Mouse (Mus musculus) neural tube, embryonic 15.5 days (tissue): ENCODE measurements around the gene Camkmt. TPM values are rescaled to one million over a fixed set of nuclear protein-coding genes. Genes with fewer than 3 reads are reported as not detected.

ENCODE experiments used
- ATAC-seq: fragments of 200-750 bp; cut with Nextera tagmentation; 2 replicates; pipeline ENCODE4 v1.8.0; 2017; ENCODE audit warnings: mild to moderate bottlenecking, moderate TSS enrichment, moderate library complexity; ENCODE audit not compliant: low FRiP score
- H3K27ac ChIP-seq: fragments of 300-500 bp; sonication (generic); replicated peaks from 2 replicates; pipeline ENCODE4 v1.5.1; 2015; ENCODE audit warnings: mild to moderate bottlenecking, inconsistent platforms
- H3K27me3 ChIP-seq: fragments of 300-500 bp; sonication (generic); replicated peaks from 2 replicates; pipeline ENCODE4 v1.6.1; 2015; ENCODE audit warnings: inconsistent platforms
- H3K36me3 ChIP-seq: fragments of 300-500 bp; sonication (generic); 2 replicates; pipeline ENCODE4 v1.6.1; 2015; ENCODE audit warnings: inconsistent platforms
- H3K4me1 ChIP-seq: fragments of 300-500 bp; sonication (generic); 2 replicates; pipeline ENCODE4 v1.6.1; 2015; ENCODE audit warnings: inconsistent platforms
- H3K4me2 ChIP-seq: fragments of 300-500 bp; sonication (generic); 2 replicates; pipeline ENCODE4 v1.6.1; 2015; ENCODE audit warnings: inconsistent platforms, mild to moderate bottlenecking, moderate library complexity
- H3K4me3 ChIP-seq: fragments of 300-500 bp; sonication (generic); replicated peaks from 2 replicates; pipeline ENCODE4 v1.5.1; 2015; ENCODE audit warnings: mild to moderate bottlenecking, inconsistent platforms
- H3K9ac ChIP-seq: fragments of 300-500 bp; sonication (generic); replicated peaks from 2 replicates; pipeline ENCODE4 v1.6.1; 2015; ENCODE audit warnings: mild to moderate bottlenecking, inconsistent platforms
- H3K9me3 ChIP-seq: fragments of 300-500 bp; sonication (generic); replicated peaks from 2 replicates; pipeline ENCODE4 v1.6.1; 2016; ENCODE audit warnings: inconsistent platforms
- WGBS: fragments of 180-500 bp; shearing (Covaris S2); methylation state at CpG from one replicate; pipeline ENCODE4 v1.1.7; 2015; ENCODE audit warnings: mixed read lengths; 5-methylcytosine and 5-hydroxymethylcytosine counted together
- polyA plus RNA-seq: library from polyadenylated mRNA; unstranded; fragments of >200 nt; fragmentation: Nextera tagmentation; extraction: Ambion mirVana; gene quantifications from 2 replicates; pipeline ENCODE4 v1.2.1, GENCODE M21; 2015

Gene Camkmt
- polyA plus RNA-seq, 1 experiment from 2014 or later, result 22.4 TPM

DNA sequence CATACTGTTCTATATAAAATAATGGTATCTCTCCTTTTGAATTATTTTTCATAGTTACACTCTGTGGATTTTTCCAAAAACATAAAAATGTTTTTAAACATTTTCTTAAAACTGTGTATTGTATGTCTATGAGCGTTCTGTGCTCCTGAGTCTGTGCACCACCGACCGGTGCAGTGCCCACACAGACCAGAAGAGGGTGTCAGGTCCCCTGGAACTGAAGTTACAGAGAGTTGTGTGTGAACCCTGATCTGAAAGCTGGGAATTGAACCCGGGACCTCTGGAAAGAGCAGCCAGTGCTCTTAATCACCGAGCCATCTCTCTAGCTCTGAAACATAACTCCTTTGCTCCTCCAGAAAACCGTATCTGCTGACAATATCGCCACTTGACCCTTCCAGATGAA, 262.4 kb downstream of the Camkmt start:
- no peaks in the 10 kb centered on the region for H3K36me3 ChIP-seq
- no peak for ATAC-seq
- H3K4me2 ChIP-seq, result no peak overlapping the region
- no peaks in the 10 kb centered on the region for H3K4me1 ChIP-seq
- no peak overlapping the region for H3K4me3 ChIP-seq
- 88% methylated on average over 7 of the region's 7 CpGs for WGBS
- H3K9ac ChIP-seq, result no peak overlapping the region
- no peak overlapping the region for H3K27ac ChIP-seq
- no peaks in the 10 kb centered on the region for H3K9me3 ChIP-seq
- no peaks in the 10 kb centered on the region for H3K27me3 ChIP-seq

DNA sequence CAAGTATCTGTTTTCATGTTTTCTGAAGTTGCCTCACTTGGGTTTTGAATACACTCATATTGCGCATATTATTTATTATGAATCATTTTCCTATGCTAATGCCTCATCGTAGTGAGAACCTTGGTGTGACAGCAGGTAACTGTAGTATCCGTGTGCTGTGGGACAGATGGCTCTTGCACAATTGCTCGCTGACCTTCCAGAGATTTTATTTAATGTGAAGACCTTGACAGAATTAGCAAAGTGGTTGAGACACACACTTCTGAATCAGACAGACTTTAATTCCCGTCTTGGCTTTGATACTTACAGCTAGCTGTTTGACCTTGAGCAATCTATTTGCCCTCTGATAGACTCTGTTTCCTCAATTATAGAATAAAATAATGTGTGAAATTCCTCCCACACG, 262.8 kb downstream of the Camkmt start:
- Histone ChIP-seq H3K36me3 (no peaks in the 10 kb centered on the region), H3K4me3 (no peak overlapping the region), H3K9me3 (no peaks in the 10 kb centered on the region), H3K27ac (no peak overlapping the region), H3K4me1 (no peaks in the 10 kb centered on the region), H3K27me3 (no peaks in the 10 kb centered on the region), H3K9ac (no peak overlapping the region), H3K4me2 (no peak overlapping the region)
- no peak for ATAC-seq
- 81% methylated on average over 6 of the region's 6 CpGs for WGBS

DNA sequence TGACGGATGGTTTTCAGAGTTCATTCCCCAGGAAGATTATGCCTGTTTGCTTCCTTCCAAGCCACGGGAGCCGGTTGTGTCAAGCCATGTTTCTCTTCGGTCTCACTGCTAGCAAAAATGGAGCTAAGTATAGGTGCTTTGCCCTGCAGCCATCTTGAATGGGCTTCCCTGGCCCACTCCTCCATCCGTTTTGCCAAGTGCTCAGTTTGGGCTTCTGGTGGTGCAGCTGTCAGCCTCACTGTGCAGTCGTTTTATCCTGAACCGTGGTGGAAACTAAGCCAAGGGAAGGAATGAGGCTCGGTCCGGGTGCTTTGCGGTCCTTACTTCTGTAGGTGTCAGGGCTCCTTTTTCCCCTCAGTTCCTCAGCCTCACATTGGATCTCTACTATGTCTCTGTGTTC, 263.3 kb downstream of the Camkmt start:
- Histone ChIP-seq H3K27me3 (no peaks in the 10 kb centered on the region), H3K9ac (no peak overlapping the region), H3K27ac (no peak overlapping the region), H3K36me3 (no peaks in the 10 kb centered on the region), H3K4me3 (no peak overlapping the region), H3K4me1 (no peaks in the 10 kb centered on the region), H3K9me3 (no peaks in the 10 kb centered on the region), H3K4me2 (no peak overlapping the region)
- ATAC-seq, result no peak
- WGBS, result 78% methylated on average over 10 of the region's 10 CpGs

DNA sequence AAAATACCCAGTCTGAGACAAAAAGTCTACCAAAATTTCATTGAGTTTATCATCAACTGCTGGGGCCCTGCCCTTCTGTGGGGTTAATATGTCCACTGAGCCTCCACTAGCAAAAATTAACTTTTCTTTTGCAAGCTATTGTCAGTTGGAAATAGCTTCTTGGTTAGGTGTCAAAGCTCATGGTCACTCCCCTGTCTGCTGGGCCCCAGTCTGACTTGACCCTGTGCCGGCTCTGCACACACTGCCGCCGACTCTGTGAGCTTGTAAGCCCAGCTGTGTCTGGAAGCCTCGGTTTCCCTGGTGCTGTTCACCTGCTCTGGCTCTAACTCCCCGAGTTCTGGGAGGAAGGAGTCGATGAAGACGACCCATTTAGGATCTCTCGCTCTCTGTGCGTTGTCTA, 265.0 kb downstream of the Camkmt start:
- Histone ChIP-seq H3K36me3 (no peaks in the 10 kb centered on the region), H3K27ac (no peak overlapping the region), H3K4me2 (no peak overlapping the region), H3K4me3 (no peak overlapping the region), H3K27me3 (no peaks in the 10 kb centered on the region), H3K9ac (no peak overlapping the region), H3K4me1 (no peaks in the 10 kb centered on the region), H3K9me3 (no peaks in the 10 kb centered on the region)
- 89% methylated on average over 9 of the region's 9 CpGs for WGBS
- no peak for ATAC-seq

DNA sequence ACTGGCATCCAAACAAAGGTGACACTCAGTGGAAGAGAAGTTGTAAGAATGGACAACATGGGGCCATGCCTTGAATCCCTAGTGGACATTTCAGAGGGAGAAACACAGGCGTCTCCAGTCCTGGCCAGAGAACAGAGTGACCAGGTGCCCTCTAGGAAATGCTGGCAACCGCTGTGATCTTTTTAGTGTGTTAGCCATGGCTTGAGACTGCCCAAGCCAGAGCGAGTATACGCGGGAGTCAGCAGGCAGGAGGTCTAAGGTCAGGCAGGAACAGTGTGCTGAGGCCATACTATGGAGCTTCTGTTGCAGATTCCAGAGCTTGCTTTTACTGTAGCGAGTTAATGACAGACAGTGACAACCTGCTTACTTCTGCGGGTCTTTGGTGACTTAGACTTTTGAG, 270.7 kb downstream of the Camkmt start:
- Histone ChIP-seq H3K4me2 (no peak overlapping the region), H3K36me3 (no peaks in the 10 kb centered on the region), H3K27me3 (no peaks in the 10 kb centered on the region), H3K4me3 (no peak overlapping the region), H3K4me1 (no peaks in the 10 kb centered on the region), H3K9me3 (no peaks in the 10 kb centered on the region), H3K9ac (no peak overlapping the region), H3K27ac (no peak overlapping the region)
- WGBS, result 93% methylated on average over 7 of the region's 7 CpGs
- no peak for ATAC-seq

DNA sequence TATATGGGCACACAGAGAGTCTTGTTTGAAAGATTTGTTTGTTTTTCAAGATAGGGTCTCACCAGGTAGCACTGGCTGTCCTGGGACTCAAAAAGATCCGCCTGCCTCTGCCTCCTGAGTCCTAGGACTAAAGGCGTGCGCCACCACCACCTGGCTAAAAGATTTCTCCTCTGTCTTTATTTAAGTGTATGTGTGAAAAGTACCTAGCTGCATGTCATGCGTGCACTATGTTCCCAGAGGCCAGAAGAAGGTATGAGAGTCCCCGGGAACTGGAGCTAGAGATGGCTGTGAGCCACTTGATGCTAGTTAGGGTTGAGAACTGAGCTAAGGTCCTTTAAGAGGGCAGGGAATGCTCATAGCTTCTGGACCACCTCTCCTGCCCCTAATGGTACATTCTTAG, 277.0 kb downstream of the Camkmt start:
- Histone ChIP-seq H3K9me3 (no peaks in the 10 kb centered on the region), H3K27ac (no peak overlapping the region), H3K4me1 (no peaks in the 10 kb centered on the region), H3K4me2 (no peak overlapping the region), H3K4me3 (no peak overlapping the region), H3K9ac (no peak overlapping the region), H3K36me3 (no peaks in the 10 kb centered on the region), H3K27me3 (no peaks in the 10 kb centered on the region)
- WGBS, result 98% methylated on average over 5 of the region's 5 CpGs
- ATAC-seq, result no peak

DNA sequence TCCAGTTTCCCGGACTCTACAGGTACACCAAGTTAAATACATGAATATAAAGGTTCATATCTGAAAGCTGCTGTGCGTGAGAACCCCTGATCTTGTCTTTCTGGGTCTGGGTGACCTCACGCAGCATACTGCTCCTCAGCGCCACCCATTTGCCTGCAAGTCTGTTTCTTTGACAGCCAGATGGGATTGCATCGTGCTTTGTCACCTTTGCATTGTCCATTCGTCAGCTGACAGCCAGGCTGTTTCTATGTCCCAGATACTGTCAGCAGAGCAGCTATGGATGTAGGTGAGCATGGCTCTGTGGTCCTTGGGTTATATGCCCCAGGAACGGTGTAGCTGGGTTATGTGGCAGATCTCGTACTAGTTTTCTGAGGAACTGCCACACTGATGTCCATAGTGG, 278.4 kb downstream of the Camkmt start:
- Histone ChIP-seq H3K4me3 (no peak overlapping the region), H3K9me3 (no peaks in the 10 kb centered on the region), H3K4me1 (no peaks in the 10 kb centered on the region), H3K9ac (no peak overlapping the region), H3K27me3 (no peaks in the 10 kb centered on the region), H3K27ac (no peak overlapping the region), H3K4me2 (no peak overlapping the region), H3K36me3 (no peaks in the 10 kb centered on the region)
- no peak for ATAC-seq
- 86% methylated on average over 8 of the region's 8 CpGs for WGBS

DNA sequence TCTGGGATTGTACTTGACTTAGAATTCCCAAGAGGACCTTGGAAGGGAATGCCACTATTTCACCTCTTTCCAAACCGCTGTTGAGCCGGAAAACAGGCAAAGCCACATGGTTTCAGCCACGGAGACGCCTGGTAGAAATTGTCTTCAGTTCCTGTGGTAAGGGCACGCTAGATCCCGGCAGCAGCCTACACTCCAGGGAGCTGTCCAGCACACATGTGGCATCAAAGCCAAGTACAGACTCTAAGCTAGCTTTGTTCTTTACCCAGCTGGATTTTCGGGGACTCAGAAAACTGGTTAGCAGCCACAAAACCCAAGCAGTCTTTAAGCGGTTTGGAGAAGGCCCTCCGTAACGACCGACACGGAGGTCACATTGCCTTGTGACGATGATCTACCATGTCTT, 281.7 kb downstream of the Camkmt start:
- Histone ChIP-seq H3K27me3 (no peaks in the 10 kb centered on the region), H3K9ac (no peak overlapping the region), H3K27ac (no peak overlapping the region), H3K4me1 (peaks cover 15% of the 10 kb centered on the region; the same call in 1 of the 2 replicates), H3K4me2 (no peak overlapping the region), H3K9me3 (no peaks in the 10 kb centered on the region), H3K4me3 (no peak overlapping the region), H3K36me3 (no peaks in the 10 kb centered on the region)
- ATAC-seq, result no peak
- 85% methylated on average over 13 of the region's 13 CpGs for WGBS

DNA sequence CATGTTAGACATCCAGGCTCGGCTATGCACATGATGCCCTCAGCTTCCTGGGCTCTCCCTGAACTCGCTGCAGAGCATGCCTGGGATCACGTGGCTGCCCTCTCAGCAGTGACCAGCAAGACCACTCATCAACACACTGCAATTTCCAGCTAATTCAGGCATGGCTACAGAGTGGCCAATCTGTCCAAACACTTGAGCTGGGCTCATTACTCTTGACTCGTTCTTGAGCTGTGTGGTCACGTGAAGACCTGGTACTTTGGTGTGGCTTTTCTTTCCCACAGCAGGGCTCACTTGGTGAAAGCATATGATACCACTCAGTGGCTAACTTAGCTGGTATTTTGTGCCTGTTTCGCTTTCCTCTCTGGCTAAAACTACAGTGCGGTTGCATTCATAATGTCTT, 282.2 kb downstream of the Camkmt start:
- H3K9ac ChIP-seq, result no peak overlapping the region
- no peak overlapping the region for H3K4me3 ChIP-seq
- H3K9me3 ChIP-seq, result no peaks in the 10 kb centered on the region
- H3K27me3 ChIP-seq, result no peaks in the 10 kb centered on the region
- no peak for ATAC-seq
- no peaks in the 10 kb centered on the region for H3K36me3 ChIP-seq
- no peak overlapping the region for H3K4me2 ChIP-seq
- WGBS, result 93% methylated on average over 7 of the region's 7 CpGs
- no peak overlapping the region for H3K27ac ChIP-seq
- peaks cover 15% of the 10 kb centered on the region; the same call in 1 of the 2 replicates for H3K4me1 ChIP-seq

DNA sequence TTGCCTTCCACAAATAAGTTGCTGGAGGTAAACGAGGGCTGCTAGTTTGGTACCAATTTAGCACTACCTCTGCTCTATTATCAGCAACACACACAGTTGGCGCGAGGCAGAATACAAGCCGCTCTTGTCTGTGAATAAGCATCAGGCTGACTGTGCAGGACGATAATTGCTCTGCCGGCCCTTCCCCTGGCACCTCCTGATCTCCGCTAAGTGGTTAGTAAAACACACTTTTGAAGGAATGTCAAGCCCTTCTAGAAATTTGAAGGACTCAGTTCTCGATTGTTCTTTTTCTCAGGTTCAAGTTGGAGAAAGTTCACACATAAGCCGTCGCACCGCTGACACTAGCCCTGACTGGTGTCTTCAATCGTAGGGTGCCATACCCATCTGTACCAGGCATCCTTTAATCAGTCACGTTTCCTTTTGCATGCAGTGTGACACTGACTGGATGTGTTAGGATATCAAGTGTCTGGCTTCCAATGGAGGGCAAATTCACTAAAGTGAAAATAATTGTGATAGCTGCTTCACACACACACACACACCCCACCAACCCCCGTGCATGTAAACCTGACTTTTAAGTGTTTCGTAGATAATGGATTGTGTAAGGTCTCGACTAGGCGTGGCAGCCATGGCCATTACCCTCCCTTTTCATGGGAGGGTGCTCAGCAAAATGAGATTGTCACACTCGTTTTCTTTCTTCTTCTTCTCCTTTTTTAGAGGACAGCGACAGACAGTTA, 283.9 kb downstream of the Camkmt start:
- WGBS, result 70% methylated on average over 19 of the region's 19 CpGs
- Histone ChIP-seq H3K27me3 (no peaks in the 10 kb centered on the region), H3K36me3 (no peaks in the 10 kb centered on the region)

DNA sequence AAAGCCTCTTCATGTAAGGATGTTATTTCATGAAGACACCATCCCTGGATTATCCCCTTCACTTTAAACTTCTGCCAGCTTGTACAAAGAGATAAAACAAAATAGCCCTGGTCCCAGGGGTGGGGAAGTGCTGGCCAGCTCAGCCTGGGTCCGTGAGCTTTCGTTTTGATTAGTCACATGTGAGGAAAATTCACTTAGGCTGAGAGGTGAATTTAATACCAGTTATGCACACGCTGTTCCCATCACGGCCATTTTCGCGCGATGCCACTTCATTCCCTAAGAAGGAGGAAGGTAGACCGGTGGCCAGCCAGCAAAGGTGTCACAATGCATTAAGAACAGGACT, 284.5 kb downstream of the Camkmt start:
- Histone ChIP-seq H3K9ac (no peak overlapping the region), H3K36me3 (no peaks in the 10 kb centered on the region), H3K4me2 (no peak overlapping the region), H3K27me3 (no peaks in the 10 kb centered on the region), H3K27ac (no peak overlapping the region), H3K9me3 (no peaks in the 10 kb centered on the region), H3K4me3 (no peak overlapping the region), H3K4me1 (peaks cover 15% of the 10 kb centered on the region; the same call in 1 of the 2 replicates)
- no peak for ATAC-seq
- 66% methylated on average over 8 of the region's 8 CpGs for WGBS

More for the DNA sequence above, 283.9 kb downstream of the Camkmt start:
- no peak overlapping the region for H3K4me2 ChIP-seq
- H3K9me3 ChIP-seq, result no peaks in the 10 kb centered on the region
- peaks cover 15% of the 10 kb centered on the region; the same call in 1 of the 2 replicates for H3K4me1 ChIP-seq
- ATAC-seq, result no peak
- no peak overlapping the region for H3K9ac ChIP-seq
- no peak overlapping the region for H3K4me3 ChIP-seq
- H3K27ac ChIP-seq, result no peak overlapping the region

DNA sequence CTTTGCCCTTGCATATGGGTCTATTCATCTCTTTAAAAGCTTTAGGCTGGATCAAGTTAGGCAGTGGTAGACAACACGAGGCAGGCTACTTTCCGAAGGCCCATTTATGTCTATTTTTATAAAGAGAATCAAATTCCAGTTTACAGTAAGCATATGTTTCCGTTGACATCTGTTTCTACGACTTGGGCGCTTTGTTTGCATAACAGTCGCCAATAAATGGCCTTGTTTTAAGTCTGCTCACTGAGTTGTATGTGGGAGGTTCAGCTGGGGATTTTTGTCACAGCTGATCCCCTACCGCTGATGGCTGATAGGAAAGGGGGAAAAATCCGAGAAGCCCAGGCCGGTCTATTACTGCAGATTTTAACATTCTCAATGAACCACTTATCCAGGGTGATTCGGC, 285.2 kb downstream of the Camkmt start:
- H3K4me3 ChIP-seq, result no peak overlapping the region
- no peaks in the 10 kb centered on the region for H3K9me3 ChIP-seq
- H3K9ac ChIP-seq, result no peak overlapping the region
- peaks cover 15% of the 10 kb centered on the region; the same call in 1 of the 2 replicates for H3K4me1 ChIP-seq
- no peak overlapping the region for H3K4me2 ChIP-seq
- no peak overlapping the region for H3K27ac ChIP-seq
- no peaks in the 10 kb centered on the region for H3K27me3 ChIP-seq
- H3K36me3 ChIP-seq, result no peaks in the 10 kb centered on the region
- no peak for ATAC-seq
- 42% methylated on average over 10 of the region's 10 CpGs for WGBS
